Mouse (Mus musculus) C2C12 (cell line): Measurements from ENCODE around the gene Adra1d.

Experiments
- CEBPB ChIP-seq: IDR thresholded peaks from one replicate; pipeline ENCODE4 v1.6.1; 2011; ENCODE audit warnings: low read depth, mild to moderate bottlenecking, control low read depth, moderate library complexity
- CTCF ChIP-seq: IDR thresholded peaks from one replicate; pipeline ENCODE4 v1.5.1; 2011; ENCODE audit not compliant: control insufficient read depth, insufficient read depth, insufficient read length
- FOSL1 ChIP-seq: IDR thresholded peaks from one replicate; pipeline ENCODE4 v1.8.0; 2011; ENCODE audit warnings: mild to moderate bottlenecking, low read length; ENCODE audit not compliant: poor library complexity, insufficient read depth, severe bottlenecking
- MAX ChIP-seq: IDR thresholded peaks from one replicate; pipeline ENCODE4 v1.6.1; 2011; ENCODE audit warnings: mild to moderate bottlenecking, control low read depth
- MYOD1 ChIP-seq: IDR thresholded peaks from one replicate; pipeline ENCODE4 v1.6.1; 2011; ENCODE audit warnings: low read depth; ENCODE audit not compliant: control insufficient read depth, insufficient read length
- MYOG ChIP-seq: IDR thresholded peaks from one replicate; pipeline ENCODE4 v1.6.1; 2011; ENCODE audit not compliant: control insufficient read depth, insufficient read length; ENCODE audit errors: extremely low read depth
- USF1 ChIP-seq: IDR thresholded peaks from one replicate; pipeline ENCODE4 v1.6.1; 2011; ENCODE audit warnings: low read depth, mild to moderate bottlenecking, control low read depth, moderate library complexity

- TF ChIP-seq CTCF (no peak), MYOG (no peak), USF1 (no peak), CEBPB (no peak), MAX (no peak), FOSL1 (no peak), MYOD1 (no peak)
Measured at GRCm38 (mm10) chr2:131550474-131550873, 11.6 kb downstream of the Adra1d start.
